In genomic region chr1:39901851-39902703, GRCm38 (mm10) we compare ENCODE assay signal across 7 mouse cellular contexts. TPM values are rescaled to one million over a fixed set of nuclear protein-coding genes. Genes with fewer than 3 reads are reported as not detected.
DNase-seq lines count a peak whose midpoint lies in the region; ATAC-seq and TF ChIP-seq lines count a peak whose summit lies in the region.

No protein-coding gene starts in this region.

- no peak for ATAC-seq in heart, embryonic 11.5 days (replicated peaks; ENCODE audit: insufficient number of reproducible peaks, low FRiP score, low TSS enrichment)

- H3K9me3 ChIP-seq in ES-E14 (ENCODE audit: control insufficient read depth, insufficient read depth, low read depth, low read length), result no peaks in the 10 kb centered on the region
- no peaks in the 10 kb centered on the region for H3K9me3 ChIP-seq in heart, embryonic 11.5 days (replicated peaks; ENCODE audit: control insufficient read depth, low read length)

- H3K36me3 ChIP-seq in C2C12 (ENCODE audit: control insufficient read depth, insufficient read depth) (peaks cover 44% of the 10 kb centered on the region), ES-E14 (ENCODE audit: control insufficient read depth, insufficient read depth, low read length, poor library complexity, severe bottlenecking) (no peaks in the 10 kb centered on the region; the same call in none of the 2 replicates), macrophage (ENCODE audit: inconsistent target) (no peaks in the 10 kb centered on the region)
- H3K36me3 ChIP-seq in heart, embryonic 11.5 days (ENCODE audit: control insufficient read depth, insufficient read depth, low read length), result no peaks in the 10 kb centered on the region

- H3K79me3 ChIP-seq in C2C12 (ENCODE audit: low read depth), result peaks cover 60% of the 10 kb centered on the region

- DNase-seq in ES-E14 (ENCODE audit: low read depth, low spot score), result no peak
- DNase-seq in embryo, embryonic 10 days (ENCODE audit: low spot score), result peak; percentile 60
- peak; percentile 52 for DNase-seq in kidney, postnatal 10 days
- peak; percentile 20 for DNase-seq in right cerebral cortex, postnatal 4 days

- WGBS in heart, embryonic 11.5 days (ENCODE audit: insufficient replicate concordance), result under 1% methylated on average over 26 of the region's 26 CpGs
- 7% methylated on average over 26 of the region's 26 CpGs for WGBS in macrophage (ENCODE audit: missing documents)

- peak overlapping the region; percentile 86 for H3ac ChIP-seq in C2C12 (ENCODE audit: control insufficient read depth, insufficient read length, low read depth)

- TF ChIP-seq CTCF in C2C12 (IDR thresholded peaks at IDR 0.05; ENCODE audit: control insufficient read depth, insufficient read depth, insufficient read length), result no peak

- in situ Hi-C loops in ES-E14 (cut with MboI; ENCODE audit: low sequenced_read_pairs in 2 of 2, unreplicated experiment in 2 of 2), result no loop called here

- peak overlapping the region; percentile 32; the same call in 1 of the 2 replicates for H3K27ac ChIP-seq in ES-E14 (ENCODE audit: insufficient read depth, low read depth, low read length, poor library complexity, severe bottlenecking)
- peak overlapping the region; percentile 98 for H3K27ac ChIP-seq in heart, embryonic 11.5 days (ENCODE audit: low read depth, low read length)
- peak overlapping the region; percentile 68 for H3K27ac ChIP-seq in macrophage

- H3K27me3 ChIP-seq in C2C12 (ENCODE audit: control insufficient read depth, insufficient read depth, insufficient read length), result no peaks in the 10 kb centered on the region
- H3K27me3 ChIP-seq in heart, embryonic 11.5 days (ENCODE audit: control insufficient read depth, insufficient read depth, low read length), result no peaks in the 10 kb centered on the region

- H3K4me3 ChIP-seq in C2C12 (ENCODE audit: insufficient read depth, poor library complexity, severe bottlenecking) (peak overlapping the region; percentile 72), ES-E14 (ENCODE audit: insufficient read depth in 1 of 2, low read depth in 1 of 2, low read length in 2 of 2, poor library complexity in 1 of 2, severe bottlenecking in 1 of 2) (peak overlapping the region; percentile 78 to 97), macrophage (ENCODE audit: inconsistent target) (peak overlapping the region; percentile 68)
- H3K4me3 ChIP-seq in heart, embryonic 11.5 days (ENCODE audit: low read depth, low read length), result peak overlapping the region; percentile 99

- H3K79me2 ChIP-seq in C2C12 (ENCODE audit: control insufficient read depth, insufficient read depth) (peaks cover 69% of the 10 kb centered on the region), macrophage (ENCODE audit: inconsistent target) (peaks cover 58% of the 10 kb centered on the region)

- peaks cover 8 to 16% of the 10 kb centered on the region in 2 experiments for H3K4me1 ChIP-seq in ES-E14 (ENCODE audit: control insufficient read depth in 2 of 2, insufficient read depth in 2 of 2, low read length in 2 of 2, poor library complexity in 1 of 2)
- H3K4me1 ChIP-seq in heart, embryonic 11.5 days (ENCODE audit: control insufficient read depth, insufficient read depth, low read length), result peaks cover 40% of the 10 kb centered on the region

- H3K9ac ChIP-seq in ES-E14 (ENCODE audit: insufficient read depth, low read depth, low read length, poor library complexity, severe bottlenecking), result peak overlapping the region; percentile 70
- H3K9ac ChIP-seq in heart, embryonic 11.5 days (ENCODE audit: low read depth, low read length), result peak overlapping the region; percentile 100

- H3K4me2 ChIP-seq in heart, embryonic 11.5 days, result peak overlapping the region; percentile 88

TF ChIP-seq in C2C12, 6 proteins besides CTCF, POLR2A, EP300 and RAD21:
- TF ChIP-seq USF1 (IDR thresholded peaks at IDR 0.05; ENCODE audit: low read depth), result no peak
- TF ChIP-seq CEBPB (IDR thresholded peaks at IDR 0.05; ENCODE audit: low read depth), result no peak
- no peak for TF ChIP-seq MAX (IDR thresholded peaks at IDR 0.05)
- no peak for TF ChIP-seq MYOD1 (IDR thresholded peaks at IDR 0.05; ENCODE audit: control insufficient read depth, insufficient read length, low read depth)

TF ChIP-seq in ES-E14, 5 proteins besides CTCF, POLR2A, EP300 and RAD21:
- TF ChIP-seq MAFK (IDR thresholded peaks at IDR 0.05; ENCODE audit: insufficient read depth, low read depth, low read length) (no peak), ZNF384 (IDR thresholded peaks at IDR 0.05; ENCODE audit: low read depth, low read length) (0 out of 2 replicates have a peak, but pooled peaks have one; percentile 51)
TF ChIP-seq in ES-E14: peak in this region for 1.

RNA-seq across cellular contexts. Expression of gene Map4k4, which starts 1.4 kb away (rescaled TPM):
- polyA plus RNA-seq in C2C12 (2012; fragmentation: generic; extraction: Trizol) (141 TPM), macrophage (2018) (61.9 to 94.1 TPM (median 66.0 TPM) in 3 replicates)
- total RNA-seq in ES-E14 (2012; rRNA removed), result 142 and 161 TPM in 2 replicates
- 19.4 and 23.7 TPM in 2 replicates for polyA plus RNA-seq in heart, embryonic 11.5 days (2014; fragmentation: Nextera tagmentation; extraction: Ambion mirVana)
- 1,000 to 10,000 TPM in 2 of 26 experiments, 100 to 1,000 TPM in 24; 232 to 1,873 (median 398) TPM for total RNA-seq in macrophage (2018; cell fraction: chromatin; rRNA removed)
- total RNA-seq in macrophage (2018; cell fraction: cytosol; rRNA removed), result 100 to 1,000 TPM in 2 of 26 experiments, 10 to 100 TPM in 24; 34.4 to 158 (median 66.4) TPM
- 100 to 1,000 TPM in 23 of 26 experiments, 10 to 100 TPM in 3; 92.2 to 545 (median 174) TPM for total RNA-seq in macrophage (2018; cell fraction: nucleus; rRNA removed)

Comparison
In these comparisons a context has a peak if more than half of its experiments do, and no peak if none do; other contexts are left out.
1. H3K27ac ChIP-seq: peak in every context shown above with its lines; median percentile 98 in heart, embryonic 11.5 days; 68 in macrophage; 32 in ES-E14.